Mouse (Mus musculus): ENCODE measurements around the gene Loxl1. TPM values are rescaled to one million over a fixed set of nuclear protein-coding genes. Genes with fewer than 3 reads are reported as not detected.
A peak's percentile ranks its signal among the peaks of the same experiment; 100 is the strongest.

Loxl1 gene
- polyA plus RNA-seq, 2 experiments: 0.80 to 1.2 TPM

- Histone ChIP-seq H3K4me3 (ENCODE audit: insufficient read depth in 1 of 2, low read depth in 2 of 2, low read length in 2 of 2) (no peak overlapping the region), H3K9me3 (ENCODE audit: control insufficient read depth, low read length) (no peaks in the 10 kb centered on the region), H3K4me1 (replicated peaks; ENCODE audit: control insufficient read depth in 2 of 2, insufficient read depth in 2 of 2, low read length in 1 of 2) (no peaks in the 10 kb centered on the region), H3K4me2 (ENCODE audit: low read depth) (no peak overlapping the region), H3K36me3 (replicated peaks; ENCODE audit: control insufficient read depth, insufficient read depth, low read depth) (no peaks in the 10 kb centered on the region), H3K27me3 (ENCODE audit: control insufficient read depth, insufficient read depth, low read length) (peaks cover 25% of the 10 kb centered on the region), H3K9ac (replicated peaks) (no peak overlapping the region), H3K27ac (no peak overlapping the region)
- no peak for TF ChIP-seq EP300 (IDR thresholded peaks at IDR 0.05; ENCODE audit: low read depth)
- no peak for TF ChIP-seq CTCF (IDR thresholded peaks at IDR 0.05; ENCODE audit: low read depth)
- 53% methylated on average over 5 of the region's 5 CpGs for WGBS (ENCODE audit: insufficient replicate concordance)
- ATAC-seq (ENCODE audit: insufficient read depth) (no peak), DNase-seq (ENCODE audit: low read depth in 3 of 3, low spot score in 3 of 3) (no peak)
Measured at GRCm38 (mm10) chr9:58314682-58315360, 1.8 kb upstream of the Loxl1 start.

- ATAC-seq (ENCODE audit: insufficient read depth) (no peak), DNase-seq (ENCODE audit: low read depth in 3 of 3, low spot score in 3 of 3) (no peak)
- H3K9me3 ChIP-seq (ENCODE audit: control insufficient read depth, low read length): no peaks in the 10 kb centered on the region
- H3K4me3 ChIP-seq (ENCODE audit: insufficient read depth in 1 of 2, low read depth in 2 of 2, low read length in 2 of 2): peak overlapping the region; percentile 1 to 8; a peak in 2 of 4 replicates
- peaks cover 25% of the 10 kb centered on the region for H3K27me3 ChIP-seq (ENCODE audit: control insufficient read depth, insufficient read depth, low read length)
- H3K4me2 ChIP-seq (ENCODE audit: low read depth): peak overlapping the region; percentile 43
- no peak for TF ChIP-seq EP300 (IDR thresholded peaks at IDR 0.05; ENCODE audit: low read depth)
- TF ChIP-seq CTCF (IDR thresholded peaks at IDR 0.05; ENCODE audit: low read depth): no peak
- no peaks in the 10 kb centered on the region for H3K4me1 ChIP-seq (replicated peaks; ENCODE audit: control insufficient read depth in 2 of 2, insufficient read depth in 2 of 2, low read length in 1 of 2)
- WGBS (ENCODE audit: insufficient replicate concordance): 3% methylated on average over 71 of the region's 72 CpGs
- no peak overlapping the region for H3K27ac ChIP-seq
- H3K36me3 ChIP-seq (replicated peaks; ENCODE audit: control insufficient read depth, insufficient read depth, low read depth): no peaks in the 10 kb centered on the region
- no peak overlapping the region for H3K9ac ChIP-seq (replicated peaks)
Measured at GRCm38 (mm10) chr9:58312196-58312943, 616 bp downstream of the Loxl1 start.

GRCm38 (mm10) chr9:58311191-58311910, 1.6 kb downstream of the Loxl1 start:
- Histone ChIP-seq H3K36me3 (replicated peaks; ENCODE audit: control insufficient read depth, insufficient read depth, low read depth) (no peaks in the 10 kb centered on the region), H3K4me2 (ENCODE audit: low read depth) (no peak overlapping the region), H3K9me3 (ENCODE audit: control insufficient read depth, low read length) (no peaks in the 10 kb centered on the region), H3K9ac (replicated peaks) (no peak overlapping the region), H3K4me3 (ENCODE audit: insufficient read depth in 1 of 2, low read depth in 2 of 2, low read length in 2 of 2) (no peak overlapping the region), H3K4me1 (replicated peaks; ENCODE audit: control insufficient read depth in 2 of 2, insufficient read depth in 2 of 2, low read length in 1 of 2) (no peaks in the 10 kb centered on the region), H3K27ac (no peak overlapping the region), H3K27me3 (ENCODE audit: control insufficient read depth, insufficient read depth, low read length) (peaks cover 25% of the 10 kb centered on the region)
- ATAC-seq (ENCODE audit: insufficient read depth) (no peak), DNase-seq (ENCODE audit: low read depth in 3 of 3, low spot score in 3 of 3) (no peak)
- TF ChIP-seq CTCF (IDR thresholded peaks at IDR 0.05; ENCODE audit: low read depth): peak; percentile 30; the same call in 1 of the 2 replicates
- no peak for TF ChIP-seq EP300 (IDR thresholded peaks at IDR 0.05; ENCODE audit: low read depth)
- 48% methylated on average over 33 of the region's 33 CpGs for WGBS (ENCODE audit: insufficient replicate concordance)

GRCm38 (mm10) chr9:58310043-58310660, 2.8 kb downstream of the Loxl1 start:
- H3K9me3 ChIP-seq (ENCODE audit: control insufficient read depth, low read length): no peaks in the 10 kb centered on the region
- DNase-seq (ENCODE audit: low read depth in 3 of 3, low spot score in 3 of 3) (no peak), ATAC-seq (ENCODE audit: insufficient read depth) (no peak)
- H3K27me3 ChIP-seq (ENCODE audit: control insufficient read depth, insufficient read depth, low read length): peaks cover 25% of the 10 kb centered on the region
- H3K27ac ChIP-seq: no peak overlapping the region
- no peak overlapping the region for H3K4me3 ChIP-seq (ENCODE audit: insufficient read depth in 1 of 2, low read depth in 2 of 2, low read length in 2 of 2)
- 60% methylated on average over 14 of the region's 14 CpGs for WGBS (ENCODE audit: insufficient replicate concordance)
- no peak overlapping the region for H3K4me2 ChIP-seq (ENCODE audit: low read depth)
- no peaks in the 10 kb centered on the region for H3K36me3 ChIP-seq (replicated peaks; ENCODE audit: control insufficient read depth, insufficient read depth, low read depth)
- H3K9ac ChIP-seq (replicated peaks): no peak overlapping the region
- TF ChIP-seq EP300 (IDR thresholded peaks at IDR 0.05; ENCODE audit: low read depth) (no peak), CTCF (IDR thresholded peaks at IDR 0.05; ENCODE audit: low read depth) (no peak)
- no peaks in the 10 kb centered on the region for H3K4me1 ChIP-seq (replicated peaks; ENCODE audit: control insufficient read depth in 2 of 2, insufficient read depth in 2 of 2, low read length in 1 of 2)

All from liver, embryonic 14.5 days (tissue).